Mouse (Mus musculus) limb, embryonic 10.5 days (tissue): Measurements from ENCODE around the gene Gm10188. TPM values are rescaled to one million over a fixed set of nuclear protein-coding genes. Genes with fewer than 3 reads are reported as not detected.

Experiments used
- DNase-seq: peaks from one replicate; pipeline ENCODE4 v3.0.0-alpha.2; 2017; ENCODE audit warnings: low spot score
- H3K27ac ChIP-seq: fragments of 300-500 bp; sonication (generic); 2 replicates; pipeline ENCODE4 v1.5.1; 2016; ENCODE audit warnings: mild to moderate bottlenecking
- H3K27me3 ChIP-seq: fragments of 300-500 bp; sonication (generic); 2 replicates; pipeline ENCODE4 v1.6.1; 2016; ENCODE audit warnings: low read depth, mild to moderate bottlenecking; ENCODE audit not compliant: poor library complexity, severe bottlenecking
- H3K36me3 ChIP-seq: fragments of 300-500 bp; sonication (generic); 2 replicates; pipeline ENCODE4 v1.6.1; 2016; ENCODE audit warnings: mild to moderate bottlenecking, moderate library complexity
- H3K4me1 ChIP-seq: fragments of 300-500 bp; sonication (generic); 2 replicates; pipeline ENCODE4 v1.6.1; 2016
- H3K4me3 ChIP-seq: fragments of 300-500 bp; sonication (generic); 2 replicates; pipeline ENCODE4 v1.5.1; 2016; ENCODE audit warnings: mild to moderate bottlenecking, moderate library complexity
- H3K9me3 ChIP-seq: fragments of 300-500 bp; sonication (generic); replicated peaks from 2 replicates; pipeline ENCODE4 v1.6.1; 2016; ENCODE audit warnings: mild to moderate bottlenecking
- WGBS: fragments of 180-500 bp; shearing (Covaris S2); methylation state at CpG from one replicate; pipeline ENCODE4 v1.1.7; 2016; 5-methylcytosine and 5-hydroxymethylcytosine counted together
- polyA plus RNA-seq: library from polyadenylated mRNA; unstranded; fragments of >200 nt; fragmentation: Nextera tagmentation; extraction: Ambion mirVana; gene quantifications from 2 replicates; pipeline ENCODE4 v1.2.1, GENCODE M21; 2016

The Gm10188 gene
- polyA plus RNA-seq, 1 experiment from 2014 or later, result not detected

GRCm38 (mm10) chr1:132199244-132199643 lies 30.3 kb downstream of the Gm10188 start:
- Histone ChIP-seq H3K36me3 (no peaks in the 10 kb centered on the region; the same call in 1 of the 2 replicates), H3K4me3 (no peak overlapping the region), H3K4me1 (peaks cover 83% of the 10 kb centered on the region), H3K27ac (no peak overlapping the region), H3K27me3 (peaks cover 60% of the 10 kb centered on the region), H3K9me3 (no peaks in the 10 kb centered on the region)
- 71% methylated on average over 6 of the region's 6 CpGs for WGBS
- DNase-seq, result peak; percentile 29

DNA sequence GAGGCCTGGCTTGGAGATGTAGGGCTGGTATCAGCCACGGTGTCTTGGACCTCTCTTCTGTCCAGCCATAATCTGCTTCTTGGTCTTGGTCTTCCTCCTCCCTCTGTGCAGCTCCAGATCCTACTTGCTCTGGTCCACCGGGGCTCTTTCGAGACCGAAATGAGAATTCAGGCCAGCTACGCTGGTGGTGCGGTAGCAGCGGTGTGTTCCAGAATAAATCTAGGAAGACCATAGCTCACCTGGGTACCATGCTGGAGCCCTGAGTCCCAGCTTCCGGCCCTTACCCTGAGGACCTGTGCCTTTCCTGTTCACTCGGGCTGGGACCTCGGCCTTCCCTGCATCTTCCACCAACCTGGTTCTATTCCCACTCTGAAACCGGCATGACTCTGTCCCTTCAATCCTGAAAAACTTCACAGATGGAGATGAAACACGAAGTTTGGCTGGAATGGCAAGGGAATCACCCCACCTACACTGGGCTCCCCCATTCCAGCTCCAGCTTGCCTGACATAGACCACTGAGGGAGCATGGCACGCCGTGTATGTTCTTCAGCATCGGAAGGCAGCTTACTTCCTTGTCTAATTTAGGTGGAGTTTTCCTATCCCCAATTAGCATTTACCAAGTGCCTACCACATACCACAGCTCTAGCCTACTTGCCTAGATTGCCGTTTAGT lies 31.0 kb downstream of the Gm10188 start:
- Histone ChIP-seq H3K27ac (peak overlapping the region; percentile 74), H3K4me3 (no peak overlapping the region), H3K27me3 (peaks cover 67% of the 10 kb centered on the region), H3K9me3 (no peaks in the 10 kb centered on the region), H3K4me1 (peaks cover 83% of the 10 kb centered on the region), H3K36me3 (no peaks in the 10 kb centered on the region; the same call in 1 of the 2 replicates)
- 77% methylated on average over 16 of the region's 16 CpGs for WGBS
- DNase-seq, result peak; percentile 34

- Histone ChIP-seq H3K4me3 (peak overlapping the region; percentile 14; the same call in 1 of the 2 replicates), H3K27me3 (peaks cover 76% of the 10 kb centered on the region), H3K27ac (peak overlapping the region; percentile 74), H3K4me1 (peaks cover 91% of the 10 kb centered on the region), H3K9me3 (no peaks in the 10 kb centered on the region), H3K36me3 (no peaks in the 10 kb centered on the region; the same call in 1 of the 2 replicates)
- DNase-seq, result peak; percentile 65
- WGBS, result 4% methylated on average over 9 of the region's 9 CpGs
These were observed 31.9 kb downstream of the Gm10188 start for GRCm38 (mm10) chr1:132197666-132198065.

- H3K4me1 ChIP-seq, result peaks cover 100% of the 10 kb centered on the region
- H3K27me3 ChIP-seq, result peaks cover 80% of the 10 kb centered on the region
- H3K4me3 ChIP-seq, result peak overlapping the region; percentile 19; the same call in 1 of the 2 replicates
- no peaks in the 10 kb centered on the region for H3K9me3 ChIP-seq
- DNase-seq, result peak; percentile 31
- H3K36me3 ChIP-seq, result no peaks in the 10 kb centered on the region; the same call in 1 of the 2 replicates
- H3K27ac ChIP-seq, result peak overlapping the region; percentile 74
- WGBS, result 11% methylated on average over 7 of the region's 7 CpGs
These were observed 33.2 kb downstream of the Gm10188 start for GRCm38 (mm10) chr1:132196337-132196736.

DNA sequence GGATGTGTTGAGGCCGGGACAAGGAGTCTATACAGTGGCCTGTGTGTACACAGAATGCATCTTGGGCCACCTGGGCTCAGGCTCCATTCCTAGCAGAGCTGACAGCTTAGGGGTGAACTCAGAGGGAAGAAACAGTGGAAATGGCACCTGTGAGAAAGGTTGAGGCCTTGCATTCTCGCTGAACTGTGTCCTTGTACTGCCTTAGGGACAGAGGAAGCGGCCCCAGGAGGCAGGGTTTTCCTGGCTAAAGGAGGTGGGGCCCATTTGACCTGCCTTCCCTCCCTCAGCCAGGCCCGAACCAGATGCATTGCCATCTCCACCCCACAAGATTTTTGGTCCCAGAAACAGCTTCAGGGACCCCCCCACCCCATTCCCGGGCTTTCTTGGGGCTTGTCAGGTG lies 33.9 kb downstream of the Gm10188 start:
- H3K27me3 ChIP-seq, result peaks cover 80% of the 10 kb centered on the region
- H3K4me3 ChIP-seq, result 0 out of 2 replicates have a peak overlapping the region, but pooled peaks have one; percentile 5
- H3K9me3 ChIP-seq, result no peaks in the 10 kb centered on the region
- DNase-seq, result peak; percentile 35
- H3K27ac ChIP-seq, result peak overlapping the region; percentile 74
- 28% methylated on average over 5 of the region's 5 CpGs for WGBS
- no peaks in the 10 kb centered on the region; the same call in 1 of the 2 replicates for H3K36me3 ChIP-seq
- H3K4me1 ChIP-seq, result peaks cover 100% of the 10 kb centered on the region

DNA sequence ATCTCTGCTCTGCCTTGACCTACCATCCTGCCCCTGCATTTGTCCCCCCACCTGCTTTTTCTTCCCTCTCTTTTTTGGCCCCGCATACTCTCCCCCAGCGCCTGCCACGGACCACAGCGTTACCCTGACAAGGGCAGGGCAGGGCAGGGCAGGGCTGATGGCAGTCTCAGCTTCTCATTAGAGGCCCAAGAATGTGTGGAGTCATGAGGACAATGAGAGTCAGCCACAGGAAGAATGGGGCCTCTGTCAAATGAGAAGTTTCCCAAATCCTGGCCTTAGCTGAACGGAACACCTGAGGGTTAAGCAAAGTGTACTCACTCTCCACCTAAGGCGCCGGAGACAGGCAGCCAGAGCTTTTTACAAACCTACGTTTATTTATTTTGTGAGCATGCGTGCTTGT lies 34.5 kb downstream of the Gm10188 start:
- no peaks in the 10 kb centered on the region; the same call in 1 of the 2 replicates for H3K36me3 ChIP-seq
- 54% methylated on average over 9 of the region's 9 CpGs for WGBS
- H3K4me1 ChIP-seq, result peaks cover 99% of the 10 kb centered on the region
- H3K9me3 ChIP-seq, result no peaks in the 10 kb centered on the region
- peak; percentile 32 for DNase-seq
- peaks cover 80% of the 10 kb centered on the region for H3K27me3 ChIP-seq
- H3K27ac ChIP-seq, result peak overlapping the region; percentile 74
- no peak overlapping the region for H3K4me3 ChIP-seq

- DNase-seq, result peak; percentile 23
- WGBS, result 69% methylated on average over 3 of the region's 3 CpGs
- H3K27me3 ChIP-seq, result peaks cover 80% of the 10 kb centered on the region
These were observed 34.9 kb downstream of the Gm10188 start for GRCm38 (mm10) chr1:132194624-132195023.

GRCm38 (mm10) chr1:132193806-132194205 lies 35.8 kb downstream of the Gm10188 start:
- peak; percentile 27 for DNase-seq
- H3K27me3 ChIP-seq, result peaks cover 80% of the 10 kb centered on the region
- no peak overlapping the region for H3K4me3 ChIP-seq
- no peaks in the 10 kb centered on the region for H3K9me3 ChIP-seq
- no peak overlapping the region for H3K27ac ChIP-seq
- H3K4me1 ChIP-seq, result peaks cover 94% of the 10 kb centered on the region
- 51% methylated on average over 3 of the region's 3 CpGs for WGBS
- H3K36me3 ChIP-seq, result no peaks in the 10 kb centered on the region; the same call in 1 of the 2 replicates

More at GRCm38 (mm10) chr1:132194624-132195023, 34.9 kb downstream of the Gm10188 start:
- no peaks in the 10 kb centered on the region; the same call in 1 of the 2 replicates for H3K36me3 ChIP-seq
- 0 out of 2 replicates have a peak overlapping the region, but pooled peaks have one; percentile 42 for H3K27ac ChIP-seq
- no peaks in the 10 kb centered on the region for H3K9me3 ChIP-seq
- no peak overlapping the region for H3K4me3 ChIP-seq
- H3K4me1 ChIP-seq, result peaks cover 99% of the 10 kb centered on the region

GRCm38 (mm10) chr1:132191786-132192680 lies 37.5 kb downstream of the Gm10188 start:
- 5% methylated on average over 16 of the region's 16 CpGs for WGBS
- Histone ChIP-seq H3K27me3 (peaks cover 85% of the 10 kb centered on the region), H3K36me3 (no peaks in the 10 kb centered on the region), H3K9me3 (no peaks in the 10 kb centered on the region), H3K4me3 (peak overlapping the region; percentile 75), H3K4me1 (peaks cover 80% of the 10 kb centered on the region), H3K27ac (peak overlapping the region; percentile 96)
- DNase-seq, result peak; percentile 60

DNA sequence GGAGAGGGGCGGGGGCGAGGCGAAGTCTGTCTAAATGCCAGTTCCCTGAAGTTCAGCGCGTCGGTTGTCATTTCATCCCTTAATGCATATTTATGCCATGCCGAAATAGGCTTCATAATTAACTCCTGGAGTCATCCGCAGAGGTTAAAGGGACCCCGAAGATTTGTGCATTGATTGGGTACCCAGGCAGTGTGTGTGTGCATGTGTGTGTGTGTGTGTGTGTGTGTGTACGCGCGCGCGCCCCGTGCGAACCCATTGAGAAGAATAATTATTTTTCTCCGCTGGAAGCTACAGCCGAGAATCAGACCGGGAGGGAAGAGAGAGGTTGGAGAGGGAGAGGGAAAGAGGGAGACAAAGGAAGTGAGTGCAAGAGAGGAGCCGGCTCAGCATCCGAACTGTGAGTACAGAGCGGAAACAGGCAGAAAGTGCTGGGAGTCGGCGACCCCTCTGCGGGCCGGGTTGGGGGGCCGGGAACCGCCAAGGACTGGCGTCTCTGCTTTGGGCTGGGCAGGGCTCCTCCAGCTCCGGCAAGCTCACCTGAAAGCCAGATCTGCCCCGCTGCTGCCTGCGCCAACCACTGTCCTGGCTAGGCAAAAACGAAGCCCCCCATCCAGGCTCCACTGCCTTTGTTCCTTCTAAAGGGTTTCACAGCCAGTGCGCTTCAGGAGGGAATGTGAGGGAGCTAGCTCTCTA lies 38.3 kb downstream of the Gm10188 start, which contains the start of the genes Lemd1 and AC124108.1:
Gene Lemd1, plus strand, starts transcription at position 339 of the 693 bp plus-strand sequence.
Gene AC124108.1, plus strand, starts transcription at position 365 of the 693 bp plus-strand sequence.
- Histone ChIP-seq H3K36me3 (no peaks in the 10 kb centered on the region), H3K27me3 (peaks cover 82% of the 10 kb centered on the region), H3K4me3 (peak within 1 kb of the TSS; percentile 75), H3K4me1 (peaks cover 72% of the 10 kb centered on the region), H3K27ac (peak within 1 kb of the TSS; percentile 96), H3K9me3 (no peaks in the 10 kb centered on the region)
- DNase-seq, result peak; percentile 66
- under 1% methylated on average over 34 of the region's 34 CpGs for WGBS

DNA sequence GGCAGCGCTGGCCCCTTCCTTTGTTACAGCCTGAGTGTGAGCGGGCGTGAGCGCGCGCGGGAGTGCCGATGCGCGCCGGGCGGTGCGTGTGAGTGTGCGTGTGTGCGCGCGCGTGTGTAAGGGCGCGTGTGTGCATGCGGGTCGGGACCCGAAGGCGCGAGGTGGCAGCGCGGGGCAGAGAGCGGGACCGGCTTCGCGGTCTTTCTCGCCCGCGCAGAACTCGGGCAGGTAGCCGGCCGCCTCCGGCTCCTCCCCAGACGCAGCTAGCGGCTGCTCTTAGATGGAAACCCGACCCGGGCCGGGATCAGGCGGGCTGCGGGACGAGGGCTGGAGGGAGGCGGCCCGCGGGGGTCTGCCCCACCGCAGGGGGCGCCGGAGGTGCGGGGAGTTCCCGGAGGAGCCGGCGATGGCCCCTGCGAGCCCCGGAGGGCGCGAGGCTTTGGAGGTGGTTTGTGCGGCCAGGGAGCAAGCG lies 38.9 kb downstream of the Gm10188 start:
- peaks cover 78% of the 10 kb centered on the region for H3K27me3 ChIP-seq
- under 1% methylated on average over 60 of the region's 62 CpGs for WGBS
- peak overlapping the region; percentile 75 for H3K4me3 ChIP-seq
- H3K9me3 ChIP-seq, result no peaks in the 10 kb centered on the region
- peak overlapping the region; percentile 96 for H3K27ac ChIP-seq
- H3K4me1 ChIP-seq, result peaks cover 66% of the 10 kb centered on the region
- peak; percentile 79 for DNase-seq
- H3K36me3 ChIP-seq, result no peaks in the 10 kb centered on the region

- no peaks in the 10 kb centered on the region for H3K9me3 ChIP-seq
- H3K36me3 ChIP-seq, result no peaks in the 10 kb centered on the region
- peak overlapping the region; percentile 75 for H3K4me3 ChIP-seq
- under 1% methylated on average over 50 of the region's 50 CpGs for WGBS
- peaks cover 74% of the 10 kb centered on the region for H3K27me3 ChIP-seq
- H3K4me1 ChIP-seq, result peaks cover 63% of the 10 kb centered on the region
- H3K27ac ChIP-seq, result peak overlapping the region; percentile 96
- DNase-seq, result peak; percentile 79
These were observed 39.5 kb downstream of the Gm10188 start for GRCm38 (mm10) chr1:132190040-132190513.
